Mouse (Mus musculus) bone marrow macrophage, adult 2 months (primary cell): ENCODE results near the gene Dgkb.

Source experiments
- CTCF ChIP-seq: IDR thresholded peaks from 2 replicates; pipeline ENCODE4 v1.5.1; 2012; ENCODE audit warnings: low read depth, mild to moderate bottlenecking, low read length, moderate library complexity
- POLR2A ChIP-seq: IDR thresholded peaks from 2 replicates; pipeline ENCODE4 v1.6.1; 2012; ENCODE audit warnings: mild to moderate bottlenecking, low read depth, low read length, borderline replicate concordance

DNA sequence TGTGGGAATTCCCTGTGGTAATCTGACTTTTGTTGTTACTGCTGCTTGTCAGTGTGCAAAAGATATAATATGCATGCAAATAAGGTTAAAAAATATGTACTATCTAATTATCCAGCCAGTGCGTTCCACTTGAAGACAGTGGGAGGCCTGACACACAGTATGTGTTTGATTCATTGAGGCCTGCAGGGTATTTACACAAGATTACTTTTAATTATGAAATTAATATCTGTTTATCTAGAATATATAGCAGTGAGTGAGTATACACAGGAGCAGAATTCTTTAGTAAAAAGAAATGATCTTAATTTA is 618.6 kb downstream of the Dgkb start:
- TF ChIP-seq CTCF (no peak), POLR2A (no peak)
